Mouse (Mus musculus) T-helper 2 cell (primary cell): Measurements from ENCODE around the gene Klb.
"Not testable (repeated sequence)": the region's sequence is repeated elsewhere in the genome, so short reads cannot be mapped to it uniquely, and the experiment has no call there.

Experiments used
- in situ Hi-C: fragments of 300-600 bp; cut with MboI, MseI; formaldehyde crosslinking; loops from one replicate; pipeline ENCODE4 v1.15.1; 2025; ENCODE audit warnings: high pct_unique_total_duplicates

The Klb gene

DNA sequence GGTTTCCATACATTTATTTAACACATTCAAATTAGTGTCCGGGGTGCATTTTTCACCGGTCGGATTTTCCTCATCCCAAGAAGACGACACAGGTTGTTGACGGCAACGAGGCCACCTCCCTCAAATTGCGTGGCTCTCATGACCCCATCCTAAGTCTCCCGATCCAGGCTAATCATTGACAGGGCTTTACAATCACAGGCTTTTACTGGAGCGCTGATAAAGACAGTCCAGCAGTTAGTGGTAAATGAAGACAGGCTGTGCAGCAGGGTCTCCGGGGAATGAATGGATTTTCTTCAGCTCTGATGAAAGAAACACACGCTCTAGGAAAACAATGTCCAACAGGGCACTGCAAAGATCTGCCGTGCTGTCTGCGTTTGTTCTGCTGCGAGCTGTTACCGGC lies at the start of gene Klb:
TSS of gene Klb (plus strand) at position 147 of the 400 bp plus-strand sequence.
- in situ Hi-C loops: no loop called here

DNA sequence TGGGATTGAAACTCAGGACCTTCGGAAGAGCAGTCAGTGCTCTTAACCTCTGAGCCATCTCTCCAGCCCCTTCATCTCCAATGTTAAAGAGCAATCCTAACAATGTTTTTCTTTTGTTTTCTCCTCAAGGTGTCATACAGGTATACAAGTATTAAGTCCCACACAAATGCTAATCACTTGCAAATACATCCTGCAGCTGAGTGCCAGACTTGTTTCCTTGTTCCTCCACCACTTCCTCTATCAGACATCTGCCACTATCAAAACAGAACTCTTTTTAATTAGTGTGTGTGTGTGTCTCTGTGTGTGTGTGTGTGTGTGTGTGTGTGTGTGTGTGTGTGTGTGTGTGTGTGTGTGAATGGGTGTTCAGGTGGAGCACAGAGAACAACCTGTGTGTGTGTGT lies 48.5 kb upstream of the Klb start:
- in situ Hi-C loops: not testable (repeated sequence)

DNA sequence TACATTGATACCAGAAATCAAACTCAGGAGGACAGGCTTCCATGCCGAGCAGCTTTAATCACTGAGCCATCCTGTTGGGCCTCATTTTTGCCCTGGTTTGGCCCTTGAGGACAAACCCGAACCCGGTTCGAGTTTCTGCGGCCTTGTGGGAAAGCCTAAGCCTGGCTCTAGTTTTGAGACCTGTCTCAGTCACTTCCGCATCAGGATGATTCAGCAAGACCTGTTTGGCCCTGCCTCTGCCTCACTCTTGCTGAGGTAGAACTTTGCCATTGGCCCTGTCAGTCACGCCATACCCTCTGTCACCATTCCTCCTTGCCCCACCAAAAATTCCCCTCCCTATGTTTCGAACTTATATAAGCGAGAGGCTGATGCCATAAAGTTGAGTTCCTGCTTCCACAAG lies 48.0 kb upstream of the Klb start:
- in situ Hi-C loops: no loop called here

DNA sequence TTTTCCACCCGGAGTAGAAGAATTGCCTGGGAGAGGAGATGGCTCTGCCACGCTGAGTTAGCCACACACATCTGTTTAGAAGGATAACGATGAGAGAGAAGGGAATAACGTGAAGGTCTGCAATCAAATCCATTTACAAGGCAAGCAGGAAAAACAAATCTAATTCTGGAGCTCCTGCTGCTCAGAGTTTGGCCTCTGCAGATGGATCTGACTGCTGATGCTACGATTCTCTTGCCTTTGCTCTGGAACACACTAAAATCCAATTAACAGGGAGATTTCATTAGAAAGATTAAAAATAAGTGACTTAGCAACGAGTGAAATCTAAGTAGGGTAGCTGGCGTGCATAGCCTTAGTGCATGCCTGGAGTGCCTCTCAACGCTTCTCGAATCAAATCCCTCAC lies 42.6 kb upstream of the Klb start:
- in situ Hi-C loops: no loop called here

- in situ Hi-C loops: no loop called here
Observed at GRCm38 (mm10) chr5:65308208-65308607, 39.9 kb upstream of the Klb start.

- in situ Hi-C loops: no loop called here
Observed at GRCm38 (mm10) chr5:65308866-65309265, 39.2 kb upstream of the Klb start.

- in situ Hi-C loops: no loop called here
Observed at GRCm38 (mm10) chr5:65319176-65319575, 28.9 kb upstream of the Klb start.

DNA sequence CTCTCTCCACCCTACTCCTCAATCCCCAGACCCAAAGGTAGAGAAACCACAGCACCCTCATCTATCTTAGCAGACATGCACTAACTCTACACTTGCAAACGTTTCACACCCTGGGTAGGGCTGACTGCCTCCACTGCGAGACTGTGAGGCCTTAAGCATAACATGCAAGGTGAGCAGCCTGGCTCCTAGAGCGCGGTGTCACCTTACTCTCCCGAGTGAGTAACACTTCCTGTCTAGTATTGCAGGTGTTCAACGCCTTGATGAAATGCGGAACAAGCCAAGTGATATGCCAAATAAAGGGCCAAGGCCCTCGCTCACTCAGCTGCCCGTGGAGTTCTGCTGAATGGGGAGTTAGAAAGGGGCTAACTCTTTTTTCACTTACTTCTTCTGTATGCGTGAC lies 25.9 kb upstream of the Klb start:
- in situ Hi-C loops: no loop called here

DNA sequence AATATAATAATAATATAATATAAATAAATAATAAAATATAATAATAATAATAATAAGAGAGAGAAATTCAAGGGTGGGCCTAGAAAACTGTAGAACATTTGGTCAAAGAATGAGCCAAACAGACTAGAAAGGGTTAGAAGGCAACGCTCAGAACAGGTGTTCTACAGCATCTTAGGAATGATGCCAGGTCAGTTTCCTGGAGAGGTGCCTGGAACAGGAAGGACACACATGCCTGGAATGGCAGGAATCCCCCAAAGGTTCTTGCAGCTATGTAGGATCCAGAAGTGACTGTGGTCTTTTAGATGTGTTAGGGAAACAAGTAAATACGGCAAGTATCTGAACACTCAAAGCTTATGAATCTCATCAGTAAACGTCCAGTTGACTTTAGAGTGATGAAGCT lies 23.8 kb upstream of the Klb start:
- in situ Hi-C loops: no loop called here

GRCm38 (mm10) chr5:65324758-65325355 lies 23.3 kb upstream of the Klb start:
- in situ Hi-C loops: no loop called here

GRCm38 (mm10) chr5:65326212-65326611 lies 21.9 kb upstream of the Klb start:
- in situ Hi-C loops: no loop called here

DNA sequence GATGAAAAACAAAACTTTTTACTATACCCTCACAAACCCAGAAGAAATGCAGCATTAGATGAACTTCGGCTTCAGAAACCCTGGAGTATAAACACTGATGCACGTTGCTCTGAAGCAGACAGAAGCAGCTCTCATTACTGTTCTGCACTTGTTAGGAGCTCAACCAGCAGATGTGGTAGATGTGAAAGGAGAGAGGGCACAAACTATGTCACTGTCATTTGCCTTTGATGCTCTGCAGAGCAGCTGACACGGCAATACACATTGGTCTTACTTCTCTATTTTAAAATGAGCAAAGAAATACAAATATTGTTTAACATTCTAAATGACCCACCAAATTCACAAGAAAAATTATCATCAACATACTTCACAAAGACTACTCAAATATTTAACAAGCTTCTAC lies 18.1 kb upstream of the Klb start:
- in situ Hi-C loops: no loop called here

GRCm38 (mm10) chr5:65334788-65335187 lies 13.3 kb upstream of the Klb start:
- in situ Hi-C loops: loop anchor here (5.0 kb wide), 1 partner anchor 163 kb away; no protein-coding TSS in a partner anchor

GRCm38 (mm10) chr5:65335298-65336074 lies 12.6 kb upstream of the Klb start, which contains the start of gene Rfc1:
Gene Rfc1, minus strand, starts transcription at chr5:65335670.
- in situ Hi-C loops: loop anchor here (5.0 kb wide), 1 partner anchor 162 kb away; no protein-coding TSS in a partner anchor

GRCm38 (mm10) chr5:65336075-65336355 lies 12.1 kb upstream of the Klb start:
- in situ Hi-C loops: loop anchor here (5.0 kb wide), 1 partner anchor 161 kb away; no protein-coding TSS in a partner anchor

DNA sequence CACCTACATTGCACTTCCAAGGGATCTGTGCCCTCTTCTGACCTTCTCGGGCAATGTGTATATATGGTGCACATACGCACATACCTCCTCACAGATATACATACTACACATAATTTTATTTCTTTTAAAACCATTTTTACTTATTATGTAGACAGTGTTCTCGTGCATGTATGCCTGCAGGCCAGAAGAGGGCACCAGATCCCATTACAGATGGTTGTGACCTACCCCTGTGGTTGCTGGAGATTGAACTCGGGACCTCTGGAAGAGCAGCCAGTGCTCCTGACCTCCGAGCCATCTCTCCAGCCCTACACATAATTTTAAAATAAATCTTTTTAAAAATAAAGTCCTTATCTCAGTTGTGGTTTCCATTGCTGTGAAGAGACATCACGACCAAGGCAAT lies 9.7 kb upstream of the Klb start:
- in situ Hi-C loops: loop anchor here (5.0 kb wide), 1 partner anchor 159 kb away; no protein-coding TSS in a partner anchor

DNA sequence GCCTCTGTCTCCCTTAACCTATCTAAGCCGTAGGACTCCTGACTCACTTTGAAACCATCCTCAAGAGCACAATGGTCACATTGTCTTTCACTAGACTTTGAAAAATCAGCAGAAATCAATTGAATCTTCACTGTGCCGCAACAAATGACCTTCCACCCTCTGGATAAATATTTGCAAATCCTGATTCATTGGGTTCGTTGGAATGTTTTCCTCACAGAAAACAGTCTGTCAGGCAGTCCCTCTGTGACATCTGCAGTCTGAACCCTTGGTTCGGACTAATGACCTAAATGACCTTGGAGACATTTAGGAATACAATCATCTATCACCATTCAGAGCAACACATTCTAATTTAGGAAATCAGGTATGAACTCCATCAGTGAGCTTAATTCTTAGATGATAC lies 7.9 kb upstream of the Klb start:
- in situ Hi-C loops: no loop called here

GRCm38 (mm10) chr5:65350508-65350907 lies 2.4 kb downstream of the Klb start:
- in situ Hi-C loops: no loop called here

DNA sequence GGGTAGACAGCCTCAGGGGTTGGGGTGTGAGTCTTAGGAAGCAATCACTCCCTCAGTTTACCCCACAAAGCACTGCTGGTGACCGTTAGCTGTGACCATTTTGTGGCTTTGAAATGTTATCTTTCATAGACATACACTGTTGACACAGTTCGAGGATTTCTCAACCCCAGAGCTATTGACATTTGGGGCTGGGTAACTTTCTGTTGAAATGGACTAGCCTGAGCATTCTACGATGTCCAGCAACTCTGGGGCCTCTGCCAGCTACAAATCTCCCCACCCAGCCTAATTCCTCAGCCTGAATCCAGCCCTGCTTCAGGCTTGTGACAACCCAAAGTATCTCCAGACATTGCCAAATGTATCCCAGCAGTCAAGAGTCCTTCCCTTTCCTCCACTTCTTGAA lies 6.0 kb downstream of the Klb start:
- in situ Hi-C loops: no loop called here

GRCm38 (mm10) chr5:65354985-65355384 lies 6.9 kb downstream of the Klb start:
- in situ Hi-C loops: no loop called here

- in situ Hi-C loops: no loop called here
Observed at GRCm38 (mm10) chr5:65356851-65357250, 8.7 kb downstream of the Klb start.

GRCm38 (mm10) chr5:65357771-65358170 lies 9.7 kb downstream of the Klb start:
- in situ Hi-C loops: no loop called here

- in situ Hi-C loops: no loop called here
Observed at GRCm38 (mm10) chr5:65367837-65368236, 19.7 kb downstream of the Klb start.
